Mouse (Mus musculus): ENCODE measurements around the gene Apoa1. TPM values are rescaled to one million over a fixed set of nuclear protein-coding genes. Genes with fewer than 3 reads are reported as not detected.

Apoa1 gene
- total RNA-seq, 2 experiments from 2014 or later: not detected

DNA sequence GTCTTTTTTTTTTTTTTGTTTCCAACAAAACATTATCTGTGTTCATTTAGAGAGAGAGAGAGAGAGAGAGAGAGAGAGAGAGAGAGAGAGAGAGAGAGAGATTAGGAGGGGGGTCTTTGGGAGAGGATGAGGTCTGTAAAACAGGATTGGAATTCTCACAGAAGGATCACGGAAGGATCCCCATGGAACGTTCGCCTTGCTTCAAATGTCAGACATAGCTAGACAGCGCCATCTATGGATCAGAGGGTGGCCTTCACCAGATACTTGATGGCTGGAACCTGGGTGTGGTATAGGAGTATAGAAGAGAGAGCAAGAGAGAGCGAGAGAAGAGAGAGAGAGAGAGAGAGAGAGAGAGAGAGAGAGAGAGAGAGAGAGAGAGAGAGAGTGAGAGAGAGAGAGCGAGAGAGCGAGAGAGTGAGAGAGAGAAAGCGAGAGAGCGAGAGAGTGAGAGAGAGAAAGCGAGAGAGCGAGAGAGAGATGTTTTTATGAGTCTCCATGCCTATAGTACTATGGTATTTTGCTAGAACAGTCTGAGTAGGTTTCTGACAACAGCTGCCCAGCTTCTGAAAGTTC is 18.5 kb downstream of the Apoa1 start:
- intact Hi-C loops (cut with DNase I): loop anchor here (1.0 kb wide), 1 partner anchor 244 kb away; no protein-coding TSS in a partner anchor
- DNase-seq (ENCODE audit: low spot score in 2 of 2): peak; percentile 53 to 80

DNA sequence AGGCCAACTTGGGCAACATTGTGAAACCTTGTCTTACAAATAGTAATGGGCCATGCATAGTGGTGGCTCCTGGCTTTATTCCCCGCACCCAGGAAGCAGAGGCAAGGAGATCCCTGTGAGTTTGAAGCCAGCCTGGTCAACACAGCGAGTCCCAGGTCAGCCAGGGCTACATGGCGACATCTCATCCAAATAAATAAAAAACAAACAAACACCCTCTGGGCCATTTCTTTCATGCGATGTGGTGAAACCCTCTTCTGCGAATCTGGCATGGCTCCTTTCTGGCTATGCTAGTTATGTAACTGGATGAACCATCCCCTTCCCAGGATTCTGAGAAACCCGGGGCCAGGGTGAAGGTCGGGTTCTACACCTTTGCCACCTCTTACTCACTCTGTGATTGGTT is 27.8 kb downstream of the Apoa1 start:
- intact Hi-C loops (cut with DNase I): no loop called here
- DNase-seq (ENCODE audit: low spot score in 2 of 2): no peak

DNA sequence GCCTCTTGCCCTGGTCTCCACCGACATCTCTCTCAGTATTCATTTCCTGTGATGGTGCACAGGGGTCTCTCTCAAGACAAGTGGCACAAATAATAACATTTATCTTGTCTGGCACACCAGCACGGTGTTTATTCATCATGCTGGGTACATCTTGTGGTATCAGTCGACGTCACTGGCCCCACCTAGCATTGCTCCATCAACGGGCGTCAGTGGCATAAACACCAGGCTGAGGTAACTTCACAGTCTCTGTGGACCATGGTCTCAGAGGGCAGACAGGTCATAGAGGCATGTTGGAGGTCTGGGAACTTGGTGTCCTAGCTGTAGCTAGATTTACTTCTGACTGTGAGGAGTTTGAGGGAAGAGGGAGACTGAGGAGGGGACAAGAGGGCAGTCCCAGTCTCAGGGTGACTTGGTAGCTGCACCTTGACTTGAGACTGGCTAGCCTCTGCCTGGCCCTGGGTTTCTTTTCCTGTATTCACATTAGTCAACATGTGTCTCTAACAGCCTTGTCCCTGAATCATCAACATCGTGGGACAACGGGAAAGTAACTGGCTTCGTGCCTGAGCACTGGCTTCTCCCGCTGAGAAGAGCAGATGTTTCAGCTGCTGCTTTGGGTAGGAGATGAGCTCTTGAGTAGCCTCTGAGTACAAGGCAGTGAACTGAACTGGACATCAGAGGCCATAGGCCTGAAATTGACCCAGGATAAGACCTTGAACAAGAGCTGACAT is 28.4 kb downstream of the Apoa1 start:
- intact Hi-C loops (cut with DNase I): no loop called here
- no peak for DNase-seq (ENCODE audit: low spot score in 2 of 2)

DNA sequence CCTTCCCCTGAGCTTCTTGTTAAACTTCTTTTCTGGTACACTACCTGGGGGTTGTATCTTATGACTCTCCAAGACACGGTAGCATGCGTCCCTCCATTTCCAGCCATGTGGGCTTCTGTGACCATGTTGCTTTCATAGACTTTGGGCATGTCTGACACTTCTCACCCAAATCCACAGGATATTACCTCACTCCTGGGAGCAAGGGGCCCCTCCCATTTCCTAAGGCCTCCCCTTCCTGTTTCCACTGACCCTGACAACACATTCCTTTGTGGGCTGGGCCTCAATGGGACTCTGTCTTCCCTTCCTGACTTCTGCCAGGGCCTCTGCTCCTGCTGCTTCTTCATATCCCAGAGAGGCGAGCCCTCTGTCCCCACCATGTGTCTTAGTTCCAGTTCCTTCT is 29.2 kb downstream of the Apoa1 start:
- no peak for DNase-seq (ENCODE audit: low spot score in 2 of 2)
- intact Hi-C loops (cut with DNase I): no loop called here

DNA sequence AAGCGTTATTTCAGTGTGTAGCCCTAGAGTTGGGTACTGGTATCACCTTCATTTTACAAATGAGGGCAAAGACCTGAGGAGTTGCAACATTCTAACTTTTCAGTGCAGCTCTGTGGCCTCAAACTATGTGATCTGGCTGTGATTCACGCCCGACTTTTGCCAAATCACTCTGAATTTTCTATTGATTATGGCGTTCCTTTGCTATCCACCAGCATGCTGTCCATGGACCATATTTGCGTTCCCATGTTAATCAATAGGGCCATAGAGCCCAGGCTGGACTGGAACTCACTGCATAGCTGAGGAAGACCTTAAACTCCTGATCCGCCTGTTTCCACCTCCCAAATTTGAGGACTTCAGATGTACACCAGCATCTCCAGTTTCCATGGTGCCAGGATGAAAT is 30.7 kb downstream of the Apoa1 start:
- intact Hi-C loops (cut with DNase I): no loop called here
- DNase-seq (ENCODE audit: low spot score in 2 of 2): no peak

DNA sequence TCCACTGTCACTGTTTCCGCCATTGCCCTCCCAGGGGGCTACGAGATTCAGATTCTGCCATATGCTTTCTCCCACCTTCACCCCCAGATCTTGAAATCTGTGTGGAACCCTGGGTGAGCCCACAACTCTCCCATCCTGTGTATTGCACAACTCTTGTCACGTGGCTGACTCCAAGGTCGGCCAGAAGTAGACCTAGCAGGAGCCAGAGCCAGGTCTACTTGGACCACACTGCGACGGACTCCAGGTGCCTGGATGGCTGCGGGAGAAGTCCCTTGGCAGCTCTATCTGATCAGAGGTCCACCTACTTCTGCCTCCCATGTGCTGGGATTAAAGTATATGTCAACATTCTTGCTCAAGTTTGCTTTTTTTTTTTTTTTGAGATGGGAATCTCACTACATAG is 32.8 kb downstream of the Apoa1 start:
- intact Hi-C loops (cut with DNase I): no loop called here
- no peak for DNase-seq (ENCODE audit: low spot score in 2 of 2)

DNA sequence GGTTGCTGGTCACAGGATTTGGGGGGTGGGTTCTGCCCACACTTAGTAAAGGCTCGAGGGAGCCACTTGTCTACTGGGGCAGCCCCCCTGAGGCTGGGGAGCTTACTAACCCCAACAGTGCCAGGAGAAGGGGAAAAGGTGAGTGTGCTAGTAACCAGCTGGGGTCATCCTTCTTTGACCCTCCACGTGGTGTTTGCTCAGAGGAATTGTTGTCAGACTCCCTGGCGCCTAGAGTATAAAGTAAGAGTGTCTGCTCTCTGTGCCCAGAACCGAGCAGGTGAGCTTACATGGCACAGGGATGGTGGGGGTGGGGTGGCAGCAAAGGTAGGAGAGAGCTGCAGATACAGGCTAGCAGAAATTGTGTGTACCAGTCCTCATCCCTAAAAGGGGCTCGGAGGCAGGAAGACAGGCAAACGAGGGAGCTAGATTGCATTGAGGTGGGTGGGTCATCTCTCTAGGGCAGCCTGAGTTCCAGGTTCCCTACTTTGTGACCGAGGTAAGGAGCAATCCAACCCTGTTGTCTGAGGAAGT is 40.0 kb downstream of the Apoa1 start, which contains the start of gene Apoa5:
Gene Apoa5 (plus strand): TSS at position 291 of the 531 bp plus-strand sequence.
- intact Hi-C loops (cut with DNase I): no loop called here

DNA sequence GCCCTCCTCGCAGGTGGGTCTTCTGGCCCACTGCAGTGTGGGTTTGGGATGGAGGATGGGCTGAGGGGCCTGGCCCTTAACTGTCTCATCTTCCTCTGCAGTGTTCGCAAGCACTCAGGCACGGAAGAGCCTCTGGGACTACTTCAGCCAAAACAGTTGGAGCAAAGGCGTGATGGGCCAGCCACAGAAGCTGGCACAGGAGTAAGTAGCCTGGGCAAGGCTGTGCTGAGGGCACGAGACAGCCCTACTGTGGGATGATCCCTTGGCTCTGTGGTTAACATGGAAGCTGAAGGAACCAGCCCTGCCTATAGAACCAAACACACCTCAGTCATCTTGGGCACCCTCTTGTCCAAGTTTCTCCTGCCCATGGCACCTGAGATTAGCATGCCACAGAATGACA is 40.7 kb downstream of the Apoa1 start:
- intact Hi-C loops (cut with DNase I): no loop called here
- no peak for DNase-seq (ENCODE audit: low spot score in 2 of 2)

More for the DNA sequence above, 40.0 kb downstream of the Apoa1 start, which contains the start of gene Apoa5:
- no peak for DNase-seq (ENCODE audit: low spot score in 2 of 2)

DNA sequence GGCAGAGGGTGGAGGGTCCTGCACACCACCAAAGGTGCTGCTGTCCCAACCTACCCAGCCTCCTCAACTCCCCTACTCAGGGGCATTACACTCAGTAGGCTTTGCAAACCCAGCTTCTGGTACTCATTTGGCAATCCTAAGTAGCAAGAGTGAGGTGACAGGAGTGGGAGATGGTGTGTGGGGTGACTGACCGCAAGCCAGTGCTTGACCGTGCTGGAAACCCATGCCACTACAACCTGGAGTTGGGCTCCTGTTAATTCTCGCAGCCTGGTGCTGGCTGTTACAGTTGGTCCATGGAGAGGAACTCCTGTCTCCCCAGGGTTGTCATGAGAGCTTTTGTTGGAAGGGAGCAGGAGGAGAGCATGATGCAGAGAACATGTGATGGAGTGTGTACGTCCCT is 42.4 kb downstream of the Apoa1 start:
- intact Hi-C loops (cut with DNase I): no loop called here
- DNase-seq (ENCODE audit: low spot score in 2 of 2): no peak

DNA sequence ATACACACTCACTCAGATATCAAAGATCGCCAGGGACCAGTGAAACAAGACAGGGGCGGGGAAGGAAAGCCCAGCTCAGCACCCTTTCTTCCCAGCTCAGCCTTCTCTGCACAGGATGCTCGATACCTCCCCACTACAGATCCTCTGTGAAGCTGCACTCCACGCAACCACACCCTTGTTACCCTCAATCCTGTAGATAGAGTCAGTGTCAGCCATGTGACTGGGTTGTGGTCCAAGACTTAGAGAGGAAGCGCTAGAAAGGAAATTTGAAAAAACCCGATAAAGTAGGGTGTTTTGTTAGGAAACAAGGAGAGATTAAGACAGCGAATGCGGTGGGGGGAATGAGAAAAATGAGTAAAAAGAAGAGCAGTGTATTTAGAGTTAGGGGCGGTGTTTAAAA is 43.7 kb downstream of the Apoa1 start:
- intact Hi-C loops (cut with DNase I): no loop called here
- no peak for DNase-seq (ENCODE audit: low spot score in 2 of 2)

DNA sequence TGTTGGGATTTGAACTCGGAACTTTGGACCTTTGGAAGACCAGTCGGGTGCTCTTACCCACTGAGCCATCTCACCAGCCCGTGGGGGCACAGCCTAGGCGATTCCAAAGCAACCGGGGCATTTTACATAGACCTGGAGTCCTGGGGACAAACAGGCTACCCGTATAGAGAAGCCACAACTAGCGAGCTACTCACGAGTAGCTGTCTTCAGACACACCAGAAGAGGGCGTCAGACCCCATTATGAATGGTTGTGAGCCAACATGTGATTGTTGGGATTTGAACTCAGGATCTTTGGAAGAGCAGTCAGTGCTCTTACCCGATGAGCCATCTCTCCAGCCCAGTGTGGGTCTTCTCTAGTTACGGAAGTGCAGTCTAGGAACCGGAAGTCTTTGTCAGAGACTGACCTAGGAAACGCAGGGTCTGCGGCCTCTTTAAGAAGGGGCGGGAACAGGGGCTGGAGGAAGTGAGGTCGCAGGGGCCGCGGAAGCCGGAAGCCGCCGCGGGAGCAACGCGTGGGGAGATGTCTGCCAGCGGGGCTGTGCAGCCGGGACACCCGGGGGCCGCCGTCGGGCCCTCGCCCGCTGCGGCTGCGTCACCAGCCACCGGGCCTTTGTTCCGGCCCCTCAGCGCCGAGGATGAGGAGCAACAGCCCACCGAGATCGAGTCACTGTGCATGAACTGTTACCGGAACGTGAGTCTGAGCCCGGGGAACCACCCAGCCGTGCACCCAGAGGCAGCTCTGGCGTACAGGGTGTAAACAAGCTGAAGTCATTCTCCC is 44.5 kb downstream of the Apoa1 start, which contains the start of gene Zpr1:
Gene Zpr1 (plus strand): TSS at position 388 of the 778 bp plus-strand sequence.
- DNase-seq (ENCODE audit: low spot score in 2 of 2): peak; percentile 88 to 95
- intact Hi-C loops (cut with DNase I): no loop called here

DNA sequence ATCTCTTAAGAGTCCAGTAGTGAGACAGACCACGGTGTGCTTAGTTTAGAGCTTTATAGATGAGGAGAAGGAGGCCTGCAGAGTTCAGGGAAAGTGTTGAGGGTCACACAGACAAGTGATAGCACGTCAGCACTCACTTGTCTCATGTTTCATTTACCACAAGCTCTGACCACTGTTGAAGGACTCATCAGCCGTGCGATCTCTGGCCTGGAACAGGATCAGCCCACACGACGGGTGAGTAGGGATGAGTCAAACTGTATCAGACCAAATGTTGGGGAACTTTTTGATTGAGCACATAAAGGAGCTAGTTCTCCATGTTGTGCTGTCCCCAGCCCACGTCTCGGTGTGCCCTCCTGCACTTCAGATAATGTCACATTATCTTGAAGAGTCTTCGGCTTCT is 46.1 kb downstream of the Apoa1 start:
- intact Hi-C loops (cut with DNase I): no loop called here
- DNase-seq (ENCODE audit: low spot score in 2 of 2): no peak

Other genes starting within 250 kb of the Apoa1 start
- gene Pafah1b2, start 215.9 kb upstream of the Apoa1 start, total RNA-seq (2021): 100 to 1,000 TPM; 203 to 206 TPM
- gene Sik3, start 215.8 kb upstream of the Apoa1 start, total RNA-seq (2021): 100 to 1,000 TPM; 114 to 121 TPM
- gene Apoc3, start 7.1 kb downstream of the Apoa1 start, total RNA-seq (2021): 1 to 10 TPM; 1.2 to 1.6 TPM
- gene Apoa4, start 12.1 kb downstream of the Apoa1 start, total RNA-seq (2021): not detected
- not detected for gene Apoa5, start 40.1 kb downstream of the Apoa1 start, total RNA-seq (2021)
- gene Zpr1, start 44.5 kb downstream of the Apoa1 start, total RNA-seq (2021): 10 to 100 TPM; 31.9 to 34.1 TPM
- gene Bud13, start 54.4 kb downstream of the Apoa1 start, total RNA-seq (2021): 10 to 100 TPM; 11.2 to 11.5 TPM
- not detected for gene 4931429L15Rik, start 91.4 kb downstream of the Apoa1 start, total RNA-seq (2021)

Data from left cerebral cortex, postnatal 25 days (tissue).